Mouse (Mus musculus): Measurements from ENCODE around the gene Tsfm.
A peak's percentile ranks its signal among the peaks of the same experiment; 100 is the strongest.

Gene Tsfm

DNA sequence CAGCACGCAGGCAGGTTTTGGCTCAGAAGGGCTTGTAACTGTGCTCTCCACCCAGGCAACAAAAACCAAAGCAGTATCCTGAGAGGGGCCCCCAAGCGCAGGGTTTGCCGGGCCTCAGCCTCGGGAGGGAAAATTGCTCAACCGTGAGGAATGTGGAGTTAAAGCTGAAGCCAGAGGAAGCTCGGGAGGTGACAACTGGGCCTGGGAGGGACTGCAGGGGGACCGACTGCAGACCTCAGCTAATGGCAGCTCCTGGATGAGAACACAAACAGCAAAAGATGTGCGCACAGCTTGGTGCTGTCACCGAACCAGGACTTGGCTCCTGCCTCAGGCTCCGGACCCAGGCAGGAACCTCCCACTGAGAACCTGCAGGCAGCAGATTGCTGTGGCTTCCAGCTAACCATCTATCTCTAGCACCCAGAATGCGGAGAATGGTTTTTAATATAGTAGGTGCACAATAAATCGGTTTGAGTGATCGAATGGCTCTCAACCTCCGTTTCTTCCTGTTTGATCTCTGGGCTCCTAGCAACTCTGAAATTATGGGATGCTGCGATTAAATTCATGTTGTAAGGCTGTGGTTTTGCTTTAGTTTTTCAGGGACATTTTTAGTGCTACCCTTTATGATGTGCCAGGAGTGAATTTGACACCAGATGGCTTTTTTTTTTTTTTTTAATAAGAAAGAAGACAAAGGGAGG, 68.2 kb downstream of the Tsfm start:
- peak; percentile 66 to 68 for DNase-seq (ENCODE audit: low spot score in 2 of 2)

DNA sequence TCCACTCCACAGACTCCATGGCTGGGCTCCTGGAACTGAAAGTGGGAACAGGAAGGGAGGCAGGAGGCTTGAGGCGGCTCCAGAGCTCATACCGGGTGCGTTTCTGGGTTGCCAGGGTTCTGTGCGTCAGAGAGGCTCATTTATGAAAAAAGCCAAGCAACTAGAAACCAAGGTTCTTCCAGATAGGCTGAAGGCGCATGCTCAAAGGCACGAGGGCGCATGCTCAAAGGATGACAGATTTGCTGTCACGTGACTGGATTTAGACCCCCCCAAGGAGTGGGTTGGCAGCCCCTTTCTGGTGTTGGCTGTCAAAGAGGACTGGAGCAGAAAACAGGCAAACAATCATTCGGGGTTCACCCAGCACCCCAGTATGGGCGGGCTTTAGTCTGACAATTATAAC, 68.9 kb downstream of the Tsfm start:
- no peak for DNase-seq (ENCODE audit: low spot score in 2 of 2)

Measured in urinary bladder, postnatal 4 days (tissue).